Mouse (Mus musculus): Measurements from ENCODE around the gene Cldn16.

DNA sequence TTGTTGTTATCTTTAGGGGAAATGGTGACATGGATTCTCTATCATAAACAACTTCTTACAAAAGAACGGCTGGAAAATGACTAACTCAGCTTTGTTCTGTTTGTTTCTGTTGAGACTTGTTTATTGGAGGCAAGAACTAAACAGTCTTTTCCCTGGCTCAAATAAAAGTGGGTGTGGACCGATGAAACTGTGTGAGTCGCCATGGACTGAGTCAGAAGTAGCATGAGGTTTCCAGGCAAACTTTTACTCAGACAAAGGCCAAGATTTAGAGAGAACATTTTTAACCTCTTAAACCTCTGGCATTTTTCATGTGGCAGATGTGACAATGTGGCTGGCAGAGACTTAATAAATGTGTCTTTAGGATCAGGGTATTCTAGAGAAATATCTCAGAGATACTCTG lies 32.7 kb upstream of the Cldn16 start:
- TF ChIP-seq ZC3H11A (IDR thresholded peaks at IDR 0.05; ENCODE audit: low read depth, low read length) (no peak), POLR2AphosphoS5 (IDR thresholded peaks at IDR 0.05; ENCODE audit: borderline replicate concordance, low read depth, low read length) (no peak), JUND (IDR thresholded peaks at IDR 0.05; ENCODE audit: low read depth, low read length) (no peak)
